Mouse (Mus musculus) embryonic facial prominence, embryonic 12.5 days (tissue): ENCODE results near the gene Ryr3. TPM values are rescaled to one million over a fixed set of nuclear protein-coding genes. Genes with fewer than 3 reads are reported as not detected.

ENCODE experiments used
- microRNA-seq: library from miRNA; unstranded; fragments of <30 nt; microRNA quantifications from one replicate; pipeline ENCODE4, GENCODE M21; 2017
- polyA plus RNA-seq: library from polyadenylated mRNA; unstranded; fragments of >200 nt; fragmentation: Nextera tagmentation; extraction: Ambion mirVana; gene quantifications from 2 replicates; pipeline ENCODE4 v1.2.1, GENCODE M21; 2016

Ryr3 gene
- polyA plus RNA-seq, 1 experiment from 2014 or later = 1.0 TPM

Small RNAs within 50 kb of the gene (microRNA-seq; reads per million reads assigned to microRNA genes)
- not detected for gene Gm44374

Other genes starting within 250 kb of the Ryr3 start
- gene Tmco5b, start 68.6 kb upstream of the Ryr3 start, polyA plus RNA-seq = not detected in 2 replicates
- 2.2 and 2.8 TPM in 2 replicates for gene Fmn1, start 110.6 kb upstream of the Ryr3 start, polyA plus RNA-seq